Mouse (Mus musculus) spleen, adult 18-20 months (tissue): ENCODE data around the gene Eif3a.
A peak's percentile ranks its signal among the peaks of the same experiment; 100 is the strongest.

Experiments
- DNase-seq, 2 experiments: peaks; one replicate each; pipeline ENCODE4 v3.0.0; 2022; ENCODE audit warnings: mixed read lengths in 2 of 2

Gene Eif3a

GRCm38 (mm10) chr19:60758896-60759835 is 31.3 kb downstream of the Eif3a start:
- no peak for DNase-seq

GRCm38 (mm10) chr19:60757099-60757785 is 33.2 kb downstream of the Eif3a start:
- no peak for DNase-seq

DNA sequence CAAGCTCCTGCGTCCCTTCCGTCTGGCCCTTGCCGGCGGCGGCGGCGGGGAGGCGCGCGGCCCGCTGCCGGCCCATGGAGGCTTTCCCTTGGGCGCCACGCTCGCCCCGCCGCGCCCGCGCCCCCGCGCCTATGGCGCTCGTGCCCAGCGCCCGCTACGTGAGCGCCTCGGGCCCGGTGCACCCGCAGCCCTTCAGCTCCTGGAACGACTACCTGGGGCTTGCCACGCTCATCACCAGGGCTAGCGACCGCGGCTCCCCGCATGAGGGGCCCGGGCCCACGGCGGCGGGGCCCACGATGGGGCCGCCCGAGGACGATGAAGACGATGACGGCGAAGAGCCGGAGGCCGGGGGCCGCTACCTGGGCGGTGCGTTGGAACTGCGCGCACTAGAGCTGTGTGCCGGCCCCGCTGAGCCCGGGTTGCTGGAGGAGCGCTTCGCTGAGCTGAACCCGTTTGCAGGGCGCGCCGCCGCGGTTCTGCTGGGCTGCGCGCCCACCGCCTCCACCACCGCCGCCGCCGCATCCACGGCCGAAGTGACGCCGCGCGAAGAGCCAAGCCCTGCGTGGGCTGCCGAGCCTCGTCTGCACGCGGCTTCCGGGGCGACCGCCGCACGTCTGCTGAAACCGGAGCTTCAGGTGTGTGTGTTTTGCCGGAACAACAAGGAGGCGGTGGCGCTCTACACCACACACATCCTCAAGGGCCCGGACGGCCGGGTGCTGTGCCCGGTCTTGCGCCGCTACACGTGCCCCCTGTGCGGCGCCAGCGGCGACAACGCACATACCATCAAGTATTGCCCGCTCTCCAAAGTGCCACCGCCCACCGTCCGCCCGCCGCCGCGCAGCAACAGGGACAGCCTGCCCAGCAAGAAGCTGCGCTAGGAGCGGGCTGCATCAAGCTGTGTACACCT is 34.0 kb downstream of the Eif3a start:
- DNase-seq, result peak; percentile 55 to 60

DNA sequence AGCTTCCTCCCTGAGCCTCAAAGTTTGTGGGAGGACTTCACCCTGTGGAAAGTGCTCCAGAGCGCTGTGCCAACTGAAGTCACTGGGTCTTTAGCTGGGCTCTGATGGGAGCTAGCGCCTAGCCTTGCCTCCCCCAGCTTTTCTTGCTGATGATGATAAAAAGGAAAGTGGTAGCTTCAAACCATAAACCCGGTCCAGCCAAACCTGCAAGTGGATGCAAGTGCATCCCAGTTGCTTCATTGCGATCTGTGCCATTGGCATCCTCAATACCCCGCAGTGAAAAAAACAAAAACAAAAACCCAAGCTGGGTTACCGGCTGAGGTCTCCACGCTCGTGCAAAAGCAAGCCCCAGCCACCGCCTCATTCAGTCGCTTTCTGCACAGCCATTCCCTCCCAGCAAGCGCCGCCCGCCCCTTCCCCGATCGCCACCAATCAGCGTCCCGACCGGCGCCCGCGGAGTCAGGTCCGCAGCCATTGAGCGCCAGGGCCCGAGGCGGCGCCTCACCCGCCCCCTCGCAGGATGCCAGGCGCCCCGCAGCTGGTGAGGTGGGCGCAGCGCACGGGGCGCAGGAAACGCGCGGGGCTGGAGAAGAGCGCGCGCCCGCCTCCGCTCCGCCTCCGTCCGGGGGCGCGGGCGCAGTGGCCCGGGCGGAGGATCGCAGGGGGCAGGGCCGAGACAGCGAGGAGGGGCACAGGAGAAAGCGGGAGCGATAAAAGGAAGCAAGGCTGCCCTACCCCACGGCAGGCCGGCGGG is 34.8 kb downstream of the Eif3a start, which contains the start of gene Nanos1:
Gene Nanos1, plus strand, starts transcription at position 550 of the 754 bp plus-strand sequence.
- DNase-seq, result peak; percentile 83 to 89

GRCm38 (mm10) chr19:60747801-60748200 is 42.7 kb downstream of the Eif3a start:
- DNase-seq, result no peak

GRCm38 (mm10) chr19:60743767-60744547 is 46.5 kb downstream of the Eif3a start:
- DNase-seq, result no peak

GRCm38 (mm10) chr19:60740560-60740959 is 49.9 kb downstream of the Eif3a start:
- DNase-seq, result no peak

DNA sequence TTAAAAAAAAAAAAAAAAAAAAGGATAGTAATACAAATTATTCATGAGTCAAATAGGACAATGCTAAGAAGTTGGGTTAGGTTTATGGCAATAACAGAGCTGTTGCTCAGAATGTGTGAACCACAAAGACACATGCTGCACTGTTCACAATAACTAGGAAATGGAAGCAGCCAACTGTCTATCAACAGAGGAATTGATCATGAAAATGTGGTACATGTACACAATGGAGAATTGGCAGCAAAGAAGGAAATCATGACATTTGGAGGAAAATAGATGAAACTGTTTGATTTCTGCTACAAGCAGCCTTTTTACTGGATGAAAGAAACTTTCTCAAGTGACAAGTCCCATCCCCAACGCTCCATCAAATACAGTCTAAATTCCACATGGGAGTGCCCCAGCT is 58.5 kb downstream of the Eif3a start:
- no peak for DNase-seq

- no peak for DNase-seq
Measured at GRCm38 (mm10) chr19:60731299-60731698, 59.2 kb downstream of the Eif3a start.

- DNase-seq, result peak in 1 of 2 experiments; percentile 35
Measured at GRCm38 (mm10) chr19:60730281-60730852, 60.1 kb downstream of the Eif3a start.

GRCm38 (mm10) chr19:60716381-60716780 is 74.1 kb downstream of the Eif3a start:
- no peak for DNase-seq

DNA sequence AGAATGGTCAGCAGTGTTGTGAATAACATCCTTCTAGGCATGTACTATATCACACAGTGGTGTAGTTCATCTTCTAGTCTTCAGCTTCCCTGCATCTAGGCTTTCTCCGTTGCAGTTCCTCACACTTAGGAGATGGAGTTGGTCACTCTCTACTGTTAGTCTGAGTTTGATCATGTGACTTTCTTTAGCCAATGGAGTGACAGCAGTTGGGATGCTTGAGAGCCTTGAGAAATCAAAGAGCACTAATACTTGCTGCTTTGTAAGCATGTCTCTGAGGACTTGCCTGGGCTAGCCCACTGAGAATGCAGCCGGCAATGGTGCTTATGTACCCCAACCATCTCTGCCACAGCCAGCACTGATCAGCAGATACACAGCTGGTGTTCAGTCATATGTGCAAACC is 77.9 kb downstream of the Eif3a start:
- DNase-seq, result no peak
